Mouse (Mus musculus): ENCODE measurements around the gene Stk10.

Stk10 gene

GRCm38 (mm10) chr11:32548240-32548639 lies 15.1 kb downstream of the Stk10 start:
- CTCF ChIA-PET: interaction anchor here (0.9 kb wide), 1 partner anchor 9 kb away, joined by 5 read pairs; no protein-coding TSS in a partner anchor

GRCm38 (mm10) chr11:32549236-32549635 lies 16.1 kb downstream of the Stk10 start:
- CTCF ChIA-PET: interaction anchor here (0.6 to 0.9 kb wide), 2 partner anchors 8 to 55 kb away, joined by 3 to 5 read pairs; no protein-coding TSS in a partner anchor

GRCm38 (mm10) chr11:32550102-32550501 lies 17.0 kb downstream of the Stk10 start:
- CTCF ChIA-PET: no interaction called here

- CTCF ChIA-PET: no interaction called here
Measured at GRCm38 (mm10) chr11:32551056-32551455, 18.0 kb downstream of the Stk10 start.

GRCm38 (mm10) chr11:32551579-32552297 lies 18.6 kb downstream of the Stk10 start:
- CTCF ChIA-PET: no interaction called here

GRCm38 (mm10) chr11:32552401-32553090 lies 19.4 kb downstream of the Stk10 start:
- CTCF ChIA-PET: no interaction called here

GRCm38 (mm10) chr11:32553311-32554140 lies 20.4 kb downstream of the Stk10 start:
- CTCF ChIA-PET: interaction anchor here (0.6 kb wide), 1 partner anchor 167 kb away, joined by 3 read pairs; no protein-coding TSS in a partner anchor

- CTCF ChIA-PET: interaction anchor here (0.6 to 0.7 kb wide), 2 partner anchors 32 to 145 kb away, joined by 5 to 9 read pairs; no protein-coding TSS in a partner anchor
Measured at GRCm38 (mm10) chr11:32554141-32555091, 21.3 kb downstream of the Stk10 start.

- CTCF ChIA-PET: interaction anchor here (0.6 to 0.7 kb wide), 3 partner anchors 9 to 31 kb away, joined by 4 to 9 read pairs (median 5); no protein-coding TSS in a partner anchor
Measured at GRCm38 (mm10) chr11:32555103-32555689, 22.1 kb downstream of the Stk10 start.

GRCm38 (mm10) chr11:32556333-32556990 lies 23.4 kb downstream of the Stk10 start:
- CTCF ChIA-PET: interaction anchor here (0.7 kb wide), 1 partner anchor 128 kb away, joined by 3 read pairs; no protein-coding TSS in a partner anchor

GRCm38 (mm10) chr11:32558026-32558425 lies 24.9 kb downstream of the Stk10 start:
- CTCF ChIA-PET: interaction anchor here (1.1 kb wide), 1 partner anchor 9 kb away, joined by 5 read pairs; no protein-coding TSS in a partner anchor

GRCm38 (mm10) chr11:32558677-32559076 lies 25.6 kb downstream of the Stk10 start:
- CTCF ChIA-PET: no interaction called here

- CTCF ChIA-PET: interaction anchor here (0.6 to 1.4 kb wide), 2 partner anchors 11 to 23 kb away, joined by 3 to 8 read pairs; no protein-coding TSS in a partner anchor
Measured at GRCm38 (mm10) chr11:32560015-32560770, 27.1 kb downstream of the Stk10 start.

GRCm38 (mm10) chr11:32561465-32562355 lies 28.6 kb downstream of the Stk10 start:
- CTCF ChIA-PET: interaction anchor here (0.6 to 1.4 kb wide), 5 partner anchors 10 to 642 kb away, joined by 3 to 13 read pairs (median 3); no protein-coding TSS in a partner anchor

- CTCF ChIA-PET: no interaction called here
Measured at GRCm38 (mm10) chr11:32562706-32563105, 29.6 kb downstream of the Stk10 start.

GRCm38 (mm10) chr11:32563660-32564059 lies 30.6 kb downstream of the Stk10 start:
- CTCF ChIA-PET: no interaction called here

GRCm38 (mm10) chr11:32564629-32565028 lies 31.5 kb downstream of the Stk10 start:
- CTCF ChIA-PET: no interaction called here

- CTCF ChIA-PET: no interaction called here
Measured at GRCm38 (mm10) chr11:32565088-32565487, 32.0 kb downstream of the Stk10 start.

Measured in spleen, embryonic (tissue).